In genomic region chr7:19155825-19156475, GRCm38 (mm10) we compare ENCODE assay signal across 12 mouse cellular contexts. TPM values are rescaled to one million over a fixed set of nuclear protein-coding genes. Genes with fewer than 3 reads are reported as not detected.
DNase-seq lines count a peak whose midpoint lies in the region; ATAC-seq and TF ChIP-seq lines count a peak whose summit lies in the region.
"Had no signal": no experiment of that assay in that cellular context is flagged by ENCODE, and none has a peak within 500 bp of the region (broad histone marks: within the 10 kb centered on the region; RNA-seq: fewer than 3 reads in every experiment).

No protein-coding gene starts in this region.

- DNase-seq in adrenal gland, adult (ENCODE audit: inconsistent age in 2 of 2, low spot score in 1 of 2), result peak; percentile 69 to 88
- no peak for DNase-seq in adrenal gland, adult 18-20 months (ENCODE audit: low spot score in 2 of 2)
- peak; percentile 44 for DNase-seq in kidney, postnatal 10 days
- DNase-seq in kidney, postnatal 14 days, result no peak
- peak; percentile 77 for DNase-seq in fibroblast of lung, adult 2 months (ENCODE audit: low read depth)
- DNase-seq in right cerebral cortex, adult 2 months (ENCODE audit: low spot score in 2 of 2), result no peak
- DNase-seq: heart, adult 11 months; liver, embryonic 13.5 days; midbrain, embryonic 14.5 days; thymus, postnatal 25 days had no signal

- no peak for TF ChIP-seq POLR2A in ES-Bruce4 (IDR thresholded peaks at IDR 0.05; ENCODE audit: insufficient read depth, low read length)

- H3K9ac ChIP-seq in ES-Bruce4 (ENCODE audit: low read depth, poor library complexity, severe bottlenecking), result no peak overlapping the region
- H3K9ac ChIP-seq: liver, embryonic 13.5 days had no signal

- no peak for ATAC-seq in megakaryocyte, adult 5-6 weeks (ENCODE audit: poor library complexity, severe bottlenecking)

- H3K36me3 ChIP-seq in ES-Bruce4 (ENCODE audit: control insufficient read depth, insufficient read depth, low read length, poor library complexity, severe bottlenecking), result peaks cover 12% of the 10 kb centered on the region

- H3K27me3 ChIP-seq in ES-Bruce4 (ENCODE audit: control insufficient read depth, insufficient read depth, low read length, poor library complexity, severe bottlenecking), result no peaks in the 10 kb centered on the region

- H3K27ac ChIP-seq in ES-Bruce4 (ENCODE audit: insufficient read depth, low read length), result no peak overlapping the region
- H3K27ac ChIP-seq: liver, embryonic 13.5 days had no signal

- TF ChIP-seq CTCF in ES-Bruce4 (IDR thresholded peaks at IDR 0.05; ENCODE audit: low read depth, low read length), result peak; percentile 62

- H3K4me3 ChIP-seq in ES-Bruce4 (ENCODE audit: low read depth, low read length), result no peak overlapping the region
- H3K4me3 ChIP-seq: liver, embryonic 13.5 days had no signal

- no peaks in the 10 kb centered on the region for H3K9me3 ChIP-seq in ES-Bruce4 (replicated peaks; ENCODE audit: control insufficient read depth, insufficient read depth, low read length, poor library complexity, severe bottlenecking)
- H3K9me3 ChIP-seq: liver, embryonic 13.5 days had no signal

- no peak for TF ChIP-seq EP300 in ES-Bruce4 (IDR thresholded peaks at IDR 0.05; ENCODE audit: insufficient read depth, low read depth, low read length)

- H3K4me1 ChIP-seq in ES-Bruce4 (ENCODE audit: control insufficient read depth, insufficient read depth, low read length), result no peaks in the 10 kb centered on the region

RNA-seq across cellular contexts. Expression of gene Snrpd2, which starts 6.4 kb away (rescaled TPM):
- 10 to 100 TPM; 81.7 to 89.5 TPM for total RNA-seq in adrenal gland, adult 18-20 months (2021)
- 92.9 and 94.6 TPM in 2 replicates for polyA plus RNA-seq in ES-Bruce4 (2011; ENCODE audit: insufficient read depth, insufficient read length, low read depth, missing spikeins)
- total RNA-seq in megakaryocyte, adult 5-6 weeks (2015), result 44.2 and 53.7 TPM in 2 replicates
- 28.3 and 32.4 TPM in 2 replicates for total RNA-seq in megakaryocyte, adult 5-6 weeks (2017)

RNA-seq across cellular contexts. Expression of gene Qpctl, which starts 6.9 kb away (rescaled TPM):
- 10 to 100 TPM; 13.6 to 14.6 TPM for total RNA-seq in adrenal gland, adult 18-20 months (2021)
- 4.1 and 4.6 TPM in 2 replicates for polyA plus RNA-seq in ES-Bruce4 (2011; ENCODE audit: insufficient read depth, insufficient read length, low read depth, missing spikeins)
- 6.6 and 7.9 TPM in 2 replicates for total RNA-seq in megakaryocyte, adult 5-6 weeks (2015)
- total RNA-seq in megakaryocyte, adult 5-6 weeks (2017), result 3.5 and 4.5 TPM in 2 replicates

RNA-seq across cellular contexts. Expression of gene Gipr, which starts 10.0 kb away (rescaled TPM):
- total RNA-seq in adrenal gland, adult 18-20 months (2021), result under 1 TPM; 0.60 to 0.70 TPM
- polyA plus RNA-seq in ES-Bruce4 (2011; ENCODE audit: insufficient read depth, insufficient read length, low read depth, missing spikeins), result 1.9 and 3.5 TPM in 2 replicates
- total RNA-seq in megakaryocyte, adult 5-6 weeks (2015), result not detected in 2 replicates
- total RNA-seq in megakaryocyte, adult 5-6 weeks (2017), result not detected in 2 replicates

RNA-seq across cellular contexts. Expression of gene Eml2, which starts 20.3 kb away (rescaled TPM):
- total RNA-seq in adrenal gland, adult 18-20 months (2021), result 10 to 100 TPM; 33.9 to 43.9 TPM
- 63.3 and 64.4 TPM in 2 replicates for polyA plus RNA-seq in ES-Bruce4 (2011; ENCODE audit: insufficient read depth, insufficient read length, low read depth, missing spikeins)
- total RNA-seq in megakaryocyte, adult 5-6 weeks (2015), result 5.2 and 9.1 TPM in 2 replicates
- 8.7 and 13.4 TPM in 2 replicates for total RNA-seq in megakaryocyte, adult 5-6 weeks (2017)

RNA-seq across cellular contexts. Expression of gene Fbxo46, which starts 36.3 kb away (rescaled TPM):
- total RNA-seq in adrenal gland, adult 18-20 months (2021), result 10 to 100 TPM; 12.6 to 15.4 TPM
- 4.1 and 4.3 TPM in 2 replicates for polyA plus RNA-seq in ES-Bruce4 (2011; ENCODE audit: insufficient read depth, insufficient read length, low read depth, missing spikeins)
- total RNA-seq in megakaryocyte, adult 5-6 weeks (2015), result 1.5 and 1.9 TPM in 2 replicates
- total RNA-seq in megakaryocyte, adult 5-6 weeks (2017), result 6.5 and 6.9 TPM in 2 replicates

Comparison
In these comparisons a context has a peak if more than half of its experiments do, and no peak if none do; other contexts are left out.
1. DNase-seq: peak in adrenal gland, adult (2 of 2), kidney, postnatal 10 days (single experiment) and fibroblast of lung, adult 2 months (single experiment); none in adrenal gland, adult 18-20 months (0 of 2), kidney, postnatal 14 days (single experiment) and right cerebral cortex, adult 2 months (0 of 2).